Mouse (Mus musculus) embryonic facial prominence, embryonic 15.5 days (tissue): ENCODE results near the gene Rbm28. TPM values are rescaled to one million over a fixed set of nuclear protein-coding genes. Genes with fewer than 3 reads are reported as not detected.

Experiments used
- ATAC-seq: fragments of 200-750 bp; cut with Nextera tagmentation; 2 replicates; pipeline ENCODE4 v1.8.0; 2017; ENCODE audit warnings: low read depth, moderate TSS enrichment; ENCODE audit not compliant: insufficient number of reproducible peaks, low FRiP score, low TSS enrichment
- H3K27ac ChIP-seq: fragments of 300-500 bp; sonication (generic); replicated peaks from 2 replicates; pipeline ENCODE4 v1.5.1; 2015; ENCODE audit warnings: mild to moderate bottlenecking, inconsistent platforms
- H3K27me3 ChIP-seq: fragments of 300-500 bp; sonication (generic); 2 replicates; pipeline ENCODE4 v1.6.1; 2015; ENCODE audit warnings: inconsistent platforms
- H3K36me3 ChIP-seq: fragments of 300-500 bp; sonication (generic); 2 replicates; pipeline ENCODE4 v1.6.1; 2015; ENCODE audit warnings: mild to moderate bottlenecking, inconsistent platforms
- H3K4me1 ChIP-seq: fragments of 300-500 bp; sonication (generic); 2 replicates; pipeline ENCODE4 v1.6.1; 2015; ENCODE audit warnings: inconsistent platforms
- H3K4me2 ChIP-seq: fragments of 300-500 bp; sonication (generic); replicated peaks from 2 replicates; pipeline ENCODE4 v1.6.1; 2015; ENCODE audit warnings: mild to moderate bottlenecking, inconsistent platforms
- H3K4me3 ChIP-seq: fragments of 300-500 bp; sonication (generic); replicated peaks from 2 replicates; pipeline ENCODE4 v1.5.1; 2015; ENCODE audit warnings: mild to moderate bottlenecking, inconsistent platforms
- H3K9ac ChIP-seq: fragments of 300-500 bp; sonication (generic); 2 replicates; pipeline ENCODE4 v1.6.1; 2015; ENCODE audit warnings: inconsistent platforms
- H3K9me3 ChIP-seq: fragments of 300-500 bp; sonication (generic); replicated peaks from 2 replicates; pipeline ENCODE4 v1.6.1; 2016; ENCODE audit warnings: inconsistent platforms
- WGBS: fragments of 180-500 bp; shearing (Covaris S2); methylation state at CpG from one replicate; pipeline ENCODE4 v1.1.7; 2015; 5-methylcytosine and 5-hydroxymethylcytosine counted together
- polyA plus RNA-seq: library from polyadenylated mRNA; unstranded; fragments of >200 nt; fragmentation: Nextera tagmentation; extraction: Ambion mirVana; gene quantifications from 2 replicates; pipeline ENCODE4 v1.2.1, GENCODE M21; 2015

Rbm28 gene
- polyA plus RNA-seq, 1 experiment from 2014 or later: 33.1 TPM

- H3K4me1 ChIP-seq: 0 out of 2 replicates have a peak, but pooled peaks cover 5% of the 10 kb centered on the region
- no peaks in the 10 kb centered on the region for H3K36me3 ChIP-seq
- no peaks in the 10 kb centered on the region for H3K27me3 ChIP-seq
- H3K27ac ChIP-seq: no peak overlapping the region
- H3K9me3 ChIP-seq: no peaks in the 10 kb centered on the region
- 44% methylated on average over 14 of the region's 14 CpGs for WGBS
- H3K4me2 ChIP-seq: no peak overlapping the region
- no peak overlapping the region for H3K9ac ChIP-seq
- ATAC-seq: no peak
- H3K4me3 ChIP-seq: no peak overlapping the region
Measured at GRCm38 (mm10) chr6:29099536-29100170, 65.2 kb downstream of the Rbm28 start.

- Histone ChIP-seq H3K36me3 (no peaks in the 10 kb centered on the region), H3K4me2 (no peak overlapping the region), H3K4me3 (no peak overlapping the region), H3K27ac (no peak overlapping the region), H3K9me3 (peaks cover 6% of the 10 kb centered on the region; the same call in 1 of the 2 replicates), H3K4me1 (no peaks in the 10 kb centered on the region), H3K27me3 (no peaks in the 10 kb centered on the region), H3K9ac (no peak overlapping the region)
- WGBS: 64% methylated on average over 11 of the region's 11 CpGs
- no peak for ATAC-seq
Measured at GRCm38 (mm10) chr6:29092904-29093303, 71.9 kb downstream of the Rbm28 start.

- no peaks in the 10 kb centered on the region for H3K4me1 ChIP-seq
- no peaks in the 10 kb centered on the region for H3K36me3 ChIP-seq
- peaks cover 6% of the 10 kb centered on the region; the same call in 1 of the 2 replicates for H3K9me3 ChIP-seq
- no peak overlapping the region for H3K9ac ChIP-seq
- no peak overlapping the region for H3K4me2 ChIP-seq
- H3K27me3 ChIP-seq: no peaks in the 10 kb centered on the region
- ATAC-seq: no peak
- 82% methylated on average over 7 of the region's 7 CpGs for WGBS
- H3K4me3 ChIP-seq: no peak overlapping the region
- H3K27ac ChIP-seq: no peak overlapping the region
Measured at GRCm38 (mm10) chr6:29092234-29092633, 72.6 kb downstream of the Rbm28 start.

- Histone ChIP-seq H3K9me3 (peaks cover 6% of the 10 kb centered on the region; the same call in 1 of the 2 replicates), H3K9ac (no peak overlapping the region), H3K4me1 (no peaks in the 10 kb centered on the region), H3K4me3 (no peak overlapping the region), H3K4me2 (no peak overlapping the region), H3K36me3 (no peaks in the 10 kb centered on the region), H3K27me3 (no peaks in the 10 kb centered on the region), H3K27ac (no peak overlapping the region)
- ATAC-seq: no peak
- WGBS: 58% methylated on average over 7 of the region's 7 CpGs
Measured at GRCm38 (mm10) chr6:29087921-29088709, 76.7 kb downstream of the Rbm28 start.

GRCm38 (mm10) chr6:29084401-29084800 is 80.4 kb downstream of the Rbm28 start:
- H3K4me1 ChIP-seq: no peaks in the 10 kb centered on the region
- no peaks in the 10 kb centered on the region for H3K9me3 ChIP-seq
- no peak overlapping the region for H3K9ac ChIP-seq
- H3K4me2 ChIP-seq: no peak overlapping the region
- 37% methylated on average over 7 of the region's 7 CpGs for WGBS
- H3K27ac ChIP-seq: no peak overlapping the region
- no peaks in the 10 kb centered on the region for H3K36me3 ChIP-seq
- no peaks in the 10 kb centered on the region for H3K27me3 ChIP-seq
- H3K4me3 ChIP-seq: no peak overlapping the region
- no peak for ATAC-seq

DNA sequence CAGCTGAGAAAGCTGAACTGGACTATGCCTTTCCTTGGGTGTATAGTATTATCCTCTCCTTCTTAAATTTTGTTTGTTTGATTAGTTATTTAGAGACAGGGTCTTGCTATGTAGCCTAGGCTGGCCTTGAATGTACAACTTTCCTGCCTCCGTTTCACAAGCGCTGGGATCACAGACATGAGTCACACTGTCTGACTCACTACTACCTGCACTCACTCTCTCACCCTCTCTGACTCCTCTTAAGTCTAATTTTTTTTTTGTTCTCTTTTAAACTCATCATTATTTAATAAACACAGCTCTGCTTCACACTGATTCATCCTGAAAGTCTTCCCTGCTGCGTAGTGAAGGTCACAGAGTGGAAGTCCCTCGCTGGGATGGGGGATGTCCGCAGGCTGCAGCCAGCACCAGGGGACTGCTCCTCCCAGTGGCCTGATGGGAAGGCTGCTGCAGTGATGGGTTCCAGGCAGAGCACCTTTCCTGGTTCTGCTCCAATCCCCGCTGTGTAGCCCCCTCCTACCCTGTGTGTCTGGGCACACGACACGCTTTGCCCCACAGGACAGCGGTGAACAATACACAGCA is 81.9 kb downstream of the Rbm28 start:
- Histone ChIP-seq H3K4me3 (no peak overlapping the region), H3K4me2 (no peak overlapping the region), H3K27me3 (no peaks in the 10 kb centered on the region), H3K4me1 (no peaks in the 10 kb centered on the region), H3K36me3 (no peaks in the 10 kb centered on the region), H3K9me3 (no peaks in the 10 kb centered on the region), H3K27ac (no peak overlapping the region), H3K9ac (no peak overlapping the region)
- ATAC-seq: no peak
- 32% methylated on average over 9 of the region's 9 CpGs for WGBS

DNA sequence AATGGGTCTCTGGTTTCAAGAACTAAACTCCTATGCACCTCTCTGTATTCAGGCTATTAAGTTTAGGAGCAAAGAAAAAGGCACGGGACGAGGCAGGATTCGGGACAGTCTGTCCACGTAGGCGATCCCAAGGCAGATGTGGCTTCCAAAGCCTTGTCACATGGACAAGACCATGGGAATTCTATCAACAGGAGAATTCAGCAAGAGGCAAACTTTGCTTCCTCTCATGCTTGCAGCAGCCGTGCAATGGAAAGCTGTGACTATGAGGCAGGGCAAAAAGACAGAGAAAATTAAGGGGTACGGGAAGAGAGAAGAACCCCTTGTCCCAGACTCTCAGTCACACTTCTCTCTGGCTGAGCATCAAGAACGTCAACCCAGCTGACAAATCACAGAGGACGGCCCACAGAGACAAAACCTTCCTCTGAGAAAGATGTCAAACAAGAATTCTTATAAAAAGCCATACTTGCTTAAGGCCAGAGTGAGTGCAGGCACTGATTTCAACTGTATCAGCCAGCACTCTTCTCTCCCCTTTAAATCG is 82.9 kb downstream of the Rbm28 start:
- H3K27ac ChIP-seq: no peak overlapping the region

DNA sequence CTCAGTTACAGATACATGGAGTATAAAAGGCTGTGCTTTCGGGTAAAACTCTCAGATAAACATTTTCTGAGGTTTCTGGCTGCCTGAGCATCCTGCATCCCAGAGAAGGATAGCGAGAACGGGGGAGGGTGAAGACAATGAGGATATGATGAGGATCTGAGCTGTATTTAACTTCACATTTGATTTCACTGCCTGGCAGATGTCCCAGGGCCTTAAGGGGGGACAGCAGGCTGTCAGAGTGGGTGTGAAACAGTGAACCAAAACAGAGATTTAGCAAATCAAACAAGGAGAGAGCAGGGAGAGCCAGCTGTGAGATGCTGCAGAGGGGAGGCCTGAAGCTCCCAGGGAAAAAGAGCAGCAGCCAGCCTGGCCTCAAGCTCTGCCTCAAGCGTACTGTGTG is 85.5 kb downstream of the Rbm28 start:
- Histone ChIP-seq H3K27ac (no peak overlapping the region), H3K4me2 (no peak overlapping the region), H3K27me3 (no peaks in the 10 kb centered on the region), H3K4me3 (no peak overlapping the region), H3K36me3 (no peaks in the 10 kb centered on the region), H3K4me1 (no peaks in the 10 kb centered on the region), H3K9ac (no peak overlapping the region), H3K9me3 (no peaks in the 10 kb centered on the region)
- ATAC-seq: no peak
- 51% methylated on average over 4 of the region's 4 CpGs for WGBS

More for the DNA sequence above, 82.9 kb downstream of the Rbm28 start:
- H3K4me1 ChIP-seq: no peaks in the 10 kb centered on the region
- 69% methylated on average over 10 of the region's 10 CpGs for WGBS
- H3K9ac ChIP-seq: no peak overlapping the region
- no peak overlapping the region for H3K4me3 ChIP-seq
- no peaks in the 10 kb centered on the region for H3K9me3 ChIP-seq
- ATAC-seq: no peak
- H3K4me2 ChIP-seq: no peak overlapping the region
- no peaks in the 10 kb centered on the region for H3K36me3 ChIP-seq
- no peaks in the 10 kb centered on the region for H3K27me3 ChIP-seq

DNA sequence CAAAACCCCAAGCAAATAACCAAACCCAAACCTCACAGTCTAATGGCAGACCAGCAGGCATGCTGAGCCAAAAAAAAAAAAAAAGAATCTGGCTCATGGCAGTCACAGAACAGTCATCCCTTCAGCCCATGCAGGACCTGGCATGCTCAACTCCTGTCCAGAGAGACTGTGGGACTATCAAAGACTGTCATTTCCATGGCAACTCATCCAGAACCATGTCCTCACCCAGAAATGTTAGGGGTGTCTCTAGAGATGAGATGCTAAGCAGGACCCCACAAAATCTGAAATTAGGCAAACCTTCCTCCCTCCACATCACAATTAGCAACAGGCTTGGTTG is 90.7 kb downstream of the Rbm28 start:
- H3K4me1 ChIP-seq: no peaks in the 10 kb centered on the region
- no peak overlapping the region for H3K9ac ChIP-seq
- no peaks in the 10 kb centered on the region for H3K9me3 ChIP-seq
- no peaks in the 10 kb centered on the region for H3K27me3 ChIP-seq
- no peak overlapping the region for H3K4me2 ChIP-seq
- H3K27ac ChIP-seq: no peak overlapping the region
- ATAC-seq: no peak
- H3K4me3 ChIP-seq: no peak overlapping the region
- no peaks in the 10 kb centered on the region for H3K36me3 ChIP-seq
